Mouse (Mus musculus) neural tube, embryonic 11.5 days (tissue): ENCODE measurements around the gene Rel. TPM values are rescaled to one million over a fixed set of nuclear protein-coding genes. Genes with fewer than 3 reads are reported as not detected.
A peak's percentile ranks its signal among the peaks of the same experiment; 100 is the strongest.

ENCODE experiments used
- ATAC-seq: fragments of 200-750 bp; cut with Nextera tagmentation; 2 replicates; pipeline ENCODE4 v1.8.0; 2017; ENCODE audit warnings: moderate number of reproducible peaks, mild to moderate bottlenecking, moderate TSS enrichment, moderate library complexity; ENCODE audit not compliant: insufficient read depth, low FRiP score, low TSS enrichment
- DNase-seq: peaks from one replicate; pipeline ENCODE4 v3.0.0-alpha.2; 2015; ENCODE audit warnings: low spot score
- H3K27ac ChIP-seq: fragments of 300-500 bp; sonication (generic); 2 replicates; pipeline ENCODE4 v1.5.1; 2014; ENCODE audit warnings: low read depth, mild to moderate bottlenecking, low read length
- H3K27me3 ChIP-seq: fragments of 300-500 bp; sonication (generic); 2 replicates; pipeline ENCODE4 v1.6.1; 2014; ENCODE audit warnings: mild to moderate bottlenecking, low read length, mixed read lengths; ENCODE audit not compliant: control insufficient read depth, insufficient read depth
- H3K36me3 ChIP-seq: fragments of 300-500 bp; sonication (generic); 2 replicates; pipeline ENCODE4 v1.6.1; 2014; ENCODE audit warnings: mild to moderate bottlenecking, low read length, moderate library complexity, mixed read lengths; ENCODE audit not compliant: control insufficient read depth, insufficient read depth
- H3K4me1 ChIP-seq: fragments of 300-500 bp; sonication (generic); 2 replicates; pipeline ENCODE4 v1.6.1; 2014; ENCODE audit warnings: low read length, mixed read lengths; ENCODE audit not compliant: control insufficient read depth, insufficient read depth
- H3K4me2 ChIP-seq: fragments of 300-500 bp; sonication (generic); 2 replicates; pipeline ENCODE4 v1.6.1; 2014; ENCODE audit warnings: low read depth, mild to moderate bottlenecking, moderate library complexity
- H3K4me3 ChIP-seq: fragments of 300-500 bp; sonication (generic); 2 replicates; pipeline ENCODE4 v1.5.1; 2014; ENCODE audit warnings: low read depth, low read length
- H3K9ac ChIP-seq: fragments of 300-500 bp; sonication (generic); 2 replicates; pipeline ENCODE4 v1.6.1; 2014; ENCODE audit warnings: mild to moderate bottlenecking, low read length
- H3K9me3 ChIP-seq: fragments of 300-500 bp; sonication (generic); 2 replicates; pipeline ENCODE4 v1.6.1; 2016; ENCODE audit warnings: low read length; ENCODE audit not compliant: control insufficient read depth
- WGBS: fragments of 180-500 bp; shearing (Covaris S2); extraction: QIAGEN DNeasy Blood & Tissue Kit; methylation state at CpG from one replicate; pipeline ENCODE4 v1.1.7; 2014; 5-methylcytosine and 5-hydroxymethylcytosine counted together
- polyA plus RNA-seq: library from polyadenylated mRNA; unstranded; fragments of >200 nt; fragmentation: Nextera tagmentation; extraction: Ambion mirVana; gene quantifications from 2 replicates; pipeline ENCODE4 v1.2.1, GENCODE M21; 2014

Rel gene
- polyA plus RNA-seq, 1 experiment from 2014 or later: 0.93 TPM

GRCm38 (mm10) chr11:23734749-23735286, 36.0 kb downstream of the Rel start:
- no peak overlapping the region for H3K4me2 ChIP-seq
- 92% methylated on average over 6 of the region's 6 CpGs for WGBS
- H3K27me3 ChIP-seq: no peaks in the 10 kb centered on the region
- no peaks in the 10 kb centered on the region for H3K9me3 ChIP-seq
- no peak overlapping the region for H3K9ac ChIP-seq
- H3K4me3 ChIP-seq: no peak overlapping the region
- H3K36me3 ChIP-seq: no peaks in the 10 kb centered on the region
- H3K27ac ChIP-seq: no peak overlapping the region
- H3K4me1 ChIP-seq: no peaks in the 10 kb centered on the region
- no peak for DNase-seq
- ATAC-seq: no peak

- 92% methylated on average over 1 of the region's 1 CpGs for WGBS
- DNase-seq (no peak), ATAC-seq (no peak)
- Histone ChIP-seq H3K4me3 (no peak overlapping the region), H3K4me1 (no peaks in the 10 kb centered on the region), H3K36me3 (no peaks in the 10 kb centered on the region), H3K27ac (no peak overlapping the region), H3K9ac (no peak overlapping the region), H3K9me3 (no peaks in the 10 kb centered on the region), H3K27me3 (no peaks in the 10 kb centered on the region), H3K4me2 (no peak overlapping the region)
Measured at GRCm38 (mm10) chr11:23732840-23733239, 37.9 kb downstream of the Rel start.

GRCm38 (mm10) chr11:23730120-23730519, 40.6 kb downstream of the Rel start:
- H3K27me3 ChIP-seq: no peaks in the 10 kb centered on the region
- no peak overlapping the region for H3K9ac ChIP-seq
- H3K4me3 ChIP-seq: no peak overlapping the region
- H3K27ac ChIP-seq: no peak overlapping the region
- 92% methylated on average over 4 of the region's 4 CpGs for WGBS
- H3K4me1 ChIP-seq: no peaks in the 10 kb centered on the region
- H3K36me3 ChIP-seq: no peaks in the 10 kb centered on the region
- H3K9me3 ChIP-seq: no peaks in the 10 kb centered on the region
- H3K4me2 ChIP-seq: no peak overlapping the region
- ATAC-seq (no peak), DNase-seq (no peak)

- Histone ChIP-seq H3K4me1 (no peaks in the 10 kb centered on the region), H3K27me3 (no peaks in the 10 kb centered on the region), H3K27ac (no peak overlapping the region), H3K4me3 (no peak overlapping the region), H3K9ac (no peak overlapping the region), H3K4me2 (no peak overlapping the region), H3K9me3 (no peaks in the 10 kb centered on the region), H3K36me3 (no peaks in the 10 kb centered on the region)
- 86% methylated on average over 2 of the region's 2 CpGs for WGBS
- DNase-seq (no peak), ATAC-seq (no peak)
Measured at GRCm38 (mm10) chr11:23728186-23728585, 42.6 kb downstream of the Rel start.

- 82% methylated on average over 2 of the region's 2 CpGs for WGBS
- Histone ChIP-seq H3K27me3 (no peaks in the 10 kb centered on the region), H3K4me2 (no peak overlapping the region), H3K4me1 (no peaks in the 10 kb centered on the region), H3K9me3 (no peaks in the 10 kb centered on the region), H3K36me3 (no peaks in the 10 kb centered on the region; the same call in 1 of the 2 replicates), H3K9ac (no peak overlapping the region), H3K4me3 (no peak overlapping the region), H3K27ac (no peak overlapping the region)
- ATAC-seq (no peak), DNase-seq (no peak)
Measured at GRCm38 (mm10) chr11:23726441-23726840, 44.3 kb downstream of the Rel start.

GRCm38 (mm10) chr11:23725850-23726249, 44.9 kb downstream of the Rel start:
- no peak overlapping the region for H3K4me2 ChIP-seq
- no peaks in the 10 kb centered on the region for H3K9me3 ChIP-seq
- H3K36me3 ChIP-seq: no peaks in the 10 kb centered on the region; the same call in 1 of the 2 replicates
- no peak overlapping the region for H3K9ac ChIP-seq
- H3K4me3 ChIP-seq: no peak overlapping the region
- no peak overlapping the region for H3K27ac ChIP-seq
- ATAC-seq (no peak), DNase-seq (no peak)
- WGBS: 97% methylated on average over 2 of the region's 2 CpGs
- H3K4me1 ChIP-seq: no peaks in the 10 kb centered on the region
- no peaks in the 10 kb centered on the region for H3K27me3 ChIP-seq

- ATAC-seq (peak; percentile 38; the same call in 1 of the 2 replicates), DNase-seq (no peak)
- Histone ChIP-seq H3K9ac (no peak overlapping the region), H3K36me3 (peaks cover 12% of the 10 kb centered on the region), H3K27ac (no peak overlapping the region), H3K27me3 (no peaks in the 10 kb centered on the region), H3K4me3 (no peak overlapping the region), H3K9me3 (no peaks in the 10 kb centered on the region), H3K4me1 (no peaks in the 10 kb centered on the region), H3K4me2 (no peak overlapping the region)
- 20% methylated on average over 2 of the region's 2 CpGs for WGBS
Measured at GRCm38 (mm10) chr11:23722326-23722725, 48.4 kb downstream of the Rel start.

GRCm38 (mm10) chr11:23719825-23720224, 50.9 kb downstream of the Rel start:
- H3K27me3 ChIP-seq: no peaks in the 10 kb centered on the region

GRCm38 (mm10) chr11:23718856-23719255, 51.9 kb downstream of the Rel start:
- Histone ChIP-seq H3K27me3 (no peaks in the 10 kb centered on the region), H3K27ac (no peak overlapping the region), H3K4me3 (no peak overlapping the region), H3K36me3 (peaks cover 17% of the 10 kb centered on the region), H3K9me3 (no peaks in the 10 kb centered on the region), H3K4me2 (no peak overlapping the region), H3K9ac (no peak overlapping the region), H3K4me1 (no peaks in the 10 kb centered on the region)
- DNase-seq (no peak), ATAC-seq (no peak)
- WGBS: 95% methylated on average over 2 of the region's 2 CpGs

More at GRCm38 (mm10) chr11:23719825-23720224, 50.9 kb downstream of the Rel start:
- DNase-seq: no peak
- peaks cover 14% of the 10 kb centered on the region for H3K36me3 ChIP-seq
- H3K4me3 ChIP-seq: no peak overlapping the region
- H3K4me1 ChIP-seq: no peaks in the 10 kb centered on the region
- no peaks in the 10 kb centered on the region for H3K9me3 ChIP-seq
- no peak overlapping the region for H3K27ac ChIP-seq
- WGBS: 84% methylated on average over 3 of the region's 3 CpGs
- no peak overlapping the region for H3K9ac ChIP-seq
- no peak overlapping the region for H3K4me2 ChIP-seq
- no peak for ATAC-seq
